Mouse (Mus musculus) T-cell, adult 2 months (primary cell): ENCODE measurements around the gene Ccn6.
"Not testable (repeated sequence)": the region's sequence is repeated elsewhere in the genome, so short reads cannot be mapped to it uniquely, and the experiment has no call there.

Experiments
- DNase-seq: peaks from one replicate; pipeline ENCODE4 v3.0.0; 2022; ENCODE audit warnings: low spot score

The Ccn6 gene

GRCm38 (mm10) chr10:39163694-39164093 lies at the start of gene Ccn6:
Gene Ccn6 (minus strand): TSS chr10:39163794.
- no peak for DNase-seq

- no peak for DNase-seq
Observed at GRCm38 (mm10) chr10:39210031-39210430, 46.4 kb upstream of the Ccn6 start.

- no peak for DNase-seq
Observed at GRCm38 (mm10) chr10:39209161-39210025, 45.8 kb upstream of the Ccn6 start.

GRCm38 (mm10) chr10:39208712-39209111 lies 45.1 kb upstream of the Ccn6 start:
- DNase-seq: no peak

- DNase-seq: no peak
Observed at GRCm38 (mm10) chr10:39207310-39207855, 43.8 kb upstream of the Ccn6 start.

GRCm38 (mm10) chr10:39202490-39202889 lies 38.9 kb upstream of the Ccn6 start:
- no peak for DNase-seq

- DNase-seq: not testable (repeated sequence)
Observed at GRCm38 (mm10) chr10:39198216-39198615, 34.6 kb upstream of the Ccn6 start.

- peak; percentile 94 for DNase-seq
Observed at GRCm38 (mm10) chr10:39192673-39193072, 29.1 kb upstream of the Ccn6 start.

- no peak for DNase-seq
Observed at GRCm38 (mm10) chr10:39185545-39185906, 21.9 kb upstream of the Ccn6 start.

GRCm38 (mm10) chr10:39184864-39185544 lies 21.4 kb upstream of the Ccn6 start:
- DNase-seq: no peak

- no peak for DNase-seq
Observed at GRCm38 (mm10) chr10:39176981-39177380, 13.4 kb upstream of the Ccn6 start.

- no peak for DNase-seq
Observed at GRCm38 (mm10) chr10:39173077-39173476, 9.5 kb upstream of the Ccn6 start.

GRCm38 (mm10) chr10:39172540-39172931 lies 8.9 kb upstream of the Ccn6 start:
- DNase-seq: no peak

- peak; percentile 95 for DNase-seq
Observed at GRCm38 (mm10) chr10:39171603-39172539, 8.3 kb upstream of the Ccn6 start.

GRCm38 (mm10) chr10:39171134-39171533 lies 7.5 kb upstream of the Ccn6 start:
- peak; percentile 94 for DNase-seq

GRCm38 (mm10) chr10:39170706-39171105 lies 7.1 kb upstream of the Ccn6 start:
- no peak for DNase-seq

GRCm38 (mm10) chr10:39170181-39170580 lies 6.6 kb upstream of the Ccn6 start:
- peak; percentile 79 for DNase-seq

GRCm38 (mm10) chr10:39169642-39170041 lies 6.0 kb upstream of the Ccn6 start:
- no peak for DNase-seq

GRCm38 (mm10) chr10:39167611-39168010 lies 4.0 kb upstream of the Ccn6 start:
- DNase-seq: no peak

- no peak for DNase-seq
Observed at GRCm38 (mm10) chr10:39165632-39166115, 2.1 kb upstream of the Ccn6 start.

GRCm38 (mm10) chr10:39162666-39163484 lies 719 bp downstream of the Ccn6 start:
- no peak for DNase-seq
